Mouse (Mus musculus) CD4-positive helper T cell, adult 2 months (primary cell): ENCODE results near the gene Mdm4.
"Not testable (repeated sequence)": the region's sequence is repeated elsewhere in the genome, so short reads cannot be mapped to it uniquely, and the experiment has no call there.

ENCODE experiments used
- DNase-seq: peaks from one replicate; pipeline ENCODE4 v3.0.0-alpha.2; 2012; ENCODE audit warnings: low read depth, missing footprints, low spot score

Gene Mdm4

DNA sequence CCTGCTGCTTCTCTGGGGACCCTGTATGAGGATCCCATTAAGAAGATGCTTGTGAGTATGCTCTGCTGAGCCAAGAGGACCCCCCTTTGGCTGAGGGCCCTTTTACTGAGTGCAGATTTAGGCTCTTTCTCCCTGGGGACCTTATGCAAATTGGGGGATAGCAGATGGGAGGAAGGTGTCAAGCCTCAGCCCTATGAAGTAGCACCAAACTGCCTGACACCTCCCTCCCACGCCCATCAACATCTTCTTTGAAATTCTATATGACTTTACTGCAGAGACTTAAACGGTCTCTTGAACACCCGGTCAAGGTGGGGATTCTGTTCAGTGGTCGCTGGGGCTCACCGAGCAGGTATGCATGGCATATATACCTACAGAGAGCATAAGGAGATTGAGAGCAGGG is 22.7 kb upstream of the Mdm4 start:
- peak; percentile 19 for DNase-seq

DNA sequence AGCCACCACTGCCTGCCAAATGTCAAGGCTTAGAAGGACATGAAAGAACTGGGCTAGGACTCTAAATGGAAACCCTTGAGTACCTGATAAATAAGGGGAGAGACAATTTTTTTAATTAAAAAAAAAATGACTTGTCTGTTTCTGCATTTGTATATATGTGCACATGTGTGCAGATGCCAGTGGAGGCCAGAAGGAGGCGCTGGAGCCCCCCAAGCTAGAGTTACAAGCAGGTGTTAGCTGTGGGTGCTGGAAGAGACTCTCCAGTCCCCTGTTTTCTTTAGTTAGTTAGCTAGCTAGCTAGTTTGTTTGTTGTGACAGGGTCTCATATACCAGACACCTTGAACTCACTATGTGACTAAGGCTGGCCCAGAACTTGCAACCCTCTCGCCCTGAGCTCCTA is 21.5 kb upstream of the Mdm4 start:
- no peak for DNase-seq

DNA sequence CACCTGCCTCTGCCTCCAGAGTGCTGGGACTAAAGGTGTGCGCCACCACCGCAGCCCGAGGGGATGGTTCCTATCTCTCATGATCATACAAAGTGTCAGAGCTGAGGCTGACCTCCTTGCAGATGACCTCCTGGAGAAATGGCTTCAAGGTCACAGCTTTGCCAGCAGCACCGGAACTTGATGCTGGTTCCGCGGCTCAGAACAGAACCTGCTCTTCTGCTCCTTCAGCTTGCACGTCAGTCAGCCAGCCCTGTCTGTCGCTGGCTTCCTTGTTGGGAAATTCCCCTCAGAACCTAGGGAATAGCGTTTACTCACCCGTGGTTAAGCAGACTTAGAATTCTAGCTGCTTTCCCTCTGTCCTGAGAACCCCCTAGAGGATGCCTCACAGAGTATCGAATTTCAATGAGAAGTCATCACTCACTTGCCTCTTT is 19.7 kb upstream of the Mdm4 start:
- no peak for DNase-seq

DNA sequence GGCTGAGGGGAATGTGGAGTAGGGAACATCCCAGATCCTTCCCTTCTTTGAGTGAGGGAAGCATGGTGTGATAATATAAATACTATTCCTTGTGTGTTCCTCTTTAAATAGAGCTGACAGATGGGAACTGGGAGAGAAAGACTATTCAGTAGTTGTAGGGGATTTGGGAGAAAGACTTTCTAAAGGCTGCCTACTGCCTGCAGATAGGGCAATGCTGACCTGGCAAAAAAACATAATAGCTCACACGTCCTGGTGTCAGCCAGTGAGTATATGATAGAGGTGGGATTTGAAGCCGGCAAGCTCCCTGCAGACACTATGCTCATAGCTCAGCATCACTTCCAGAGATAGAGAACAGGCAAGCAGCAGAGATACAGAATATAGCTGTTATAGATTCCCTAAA is 18.3 kb upstream of the Mdm4 start:
- no peak for DNase-seq

DNA sequence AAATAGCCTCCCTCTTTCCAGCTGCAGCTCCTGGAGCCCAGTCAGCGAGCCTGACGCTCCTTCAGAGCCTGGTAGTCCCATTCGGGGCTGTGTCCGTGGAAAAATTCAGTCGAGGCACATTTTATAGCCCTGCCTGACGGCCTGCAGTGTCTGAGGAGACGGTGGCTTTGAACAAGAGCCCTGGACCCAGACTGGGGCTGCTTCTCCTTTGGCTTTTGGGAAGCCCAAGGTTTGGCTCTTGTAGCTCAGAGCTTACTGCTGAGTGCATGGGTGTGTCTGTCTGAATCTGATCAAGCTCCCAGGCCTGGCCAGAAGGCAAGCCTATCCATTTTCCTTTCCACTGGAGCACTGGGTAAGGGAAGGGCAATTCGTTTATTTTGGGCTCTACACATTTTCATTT is 17.2 kb upstream of the Mdm4 start:
- no peak for DNase-seq

DNA sequence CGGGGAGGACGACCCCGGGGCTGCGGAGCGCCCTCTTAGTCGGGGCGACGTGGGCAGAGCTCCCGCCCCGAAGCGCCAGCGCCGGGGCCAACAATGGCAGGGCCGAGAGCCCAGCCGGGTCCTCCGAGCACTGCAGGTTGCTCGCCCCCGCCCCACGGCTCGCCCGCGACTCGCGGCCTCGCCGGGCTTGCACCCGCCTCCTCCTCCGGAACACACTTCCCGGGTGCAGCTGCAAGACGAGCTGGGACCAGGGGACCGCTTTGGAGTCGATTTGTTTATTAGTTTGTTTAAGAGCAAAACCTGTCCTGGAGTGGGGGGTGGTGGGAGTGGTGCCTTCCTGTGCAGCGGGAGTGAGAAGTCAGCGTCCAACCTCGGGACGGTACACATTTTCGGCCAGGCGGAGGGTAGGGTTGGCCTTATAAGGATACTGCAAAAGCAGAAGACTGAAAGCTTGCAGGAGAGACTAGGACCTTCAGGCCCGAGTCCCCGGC is 16.1 kb upstream of the Mdm4 start:
- peak; percentile 60 for DNase-seq

DNA sequence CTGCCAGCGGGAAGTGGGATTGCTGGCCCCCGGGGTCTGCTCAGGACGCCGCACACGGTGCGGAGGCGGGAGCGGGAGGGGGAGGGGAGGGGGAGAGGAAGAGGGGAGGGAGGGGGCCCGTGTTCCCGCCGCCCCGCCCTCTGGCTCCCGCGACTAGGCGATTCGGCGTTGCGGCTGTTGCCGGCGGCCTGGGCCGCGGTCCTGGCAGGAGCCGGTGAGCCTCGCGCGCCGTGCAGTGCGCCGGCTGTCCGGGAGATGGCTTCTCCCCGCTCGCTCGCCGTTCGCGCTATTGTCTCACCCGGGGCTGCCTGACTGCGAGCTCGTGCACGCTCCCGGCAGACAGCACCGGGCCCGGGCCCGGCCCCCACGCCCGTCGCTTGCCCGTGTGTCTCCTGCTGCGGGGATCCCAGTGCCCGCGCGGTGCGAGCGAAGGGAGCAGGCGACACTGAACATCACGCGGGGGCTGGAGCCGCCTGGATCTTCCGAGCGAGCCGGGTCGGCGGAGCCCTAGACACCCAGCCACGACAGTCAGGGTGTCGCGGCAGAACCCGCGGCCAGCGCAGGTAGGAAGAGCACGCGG is 15.6 kb upstream of the Mdm4 start:
- peak; percentile 77 for DNase-seq

DNA sequence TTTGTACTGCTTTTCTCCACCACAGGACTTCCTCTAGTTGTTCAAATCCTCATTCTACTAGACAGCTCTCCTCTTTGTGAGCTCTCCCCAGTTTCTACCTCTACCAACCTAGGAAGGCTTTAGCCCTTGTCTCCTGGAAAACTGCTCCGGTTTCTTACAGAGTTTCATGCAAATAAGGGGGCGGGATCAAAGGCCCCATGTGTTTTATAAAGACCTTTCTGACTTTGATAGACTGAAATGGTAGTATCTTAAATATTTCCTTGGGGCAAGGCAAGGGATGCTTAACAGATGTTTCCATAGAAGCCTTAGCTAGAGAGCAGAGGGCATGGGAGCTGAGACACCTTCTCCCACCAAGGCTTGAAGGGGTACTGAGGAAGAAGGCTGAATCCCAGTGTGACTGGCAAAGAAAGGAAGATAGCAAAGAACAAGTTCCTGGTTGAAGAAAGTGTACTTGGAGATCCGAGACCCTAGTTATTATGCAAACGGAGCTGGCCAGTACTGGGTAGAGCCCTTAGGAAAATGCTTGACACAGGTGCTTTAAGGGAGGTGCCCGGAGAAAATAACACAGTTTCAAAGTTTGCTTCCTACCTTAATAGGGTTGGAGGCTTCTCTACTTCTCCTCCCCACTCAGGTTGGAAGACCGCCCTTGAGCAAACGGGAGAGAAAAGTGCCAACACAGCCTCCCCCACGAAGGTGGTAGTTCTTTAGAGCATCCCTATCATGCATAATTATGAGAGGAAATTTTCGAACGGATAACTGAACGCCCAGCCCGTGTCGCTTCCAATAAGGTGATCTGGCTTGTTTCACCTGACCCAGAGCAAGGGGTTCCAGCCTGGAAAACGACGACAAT is 14.9 kb upstream of the Mdm4 start, which contains the start of gene Pik3c2b:
TSS of gene Pik3c2b (plus strand) at position 657 of the 850 bp plus-strand sequence.
- peak; percentile 24 for DNase-seq

DNA sequence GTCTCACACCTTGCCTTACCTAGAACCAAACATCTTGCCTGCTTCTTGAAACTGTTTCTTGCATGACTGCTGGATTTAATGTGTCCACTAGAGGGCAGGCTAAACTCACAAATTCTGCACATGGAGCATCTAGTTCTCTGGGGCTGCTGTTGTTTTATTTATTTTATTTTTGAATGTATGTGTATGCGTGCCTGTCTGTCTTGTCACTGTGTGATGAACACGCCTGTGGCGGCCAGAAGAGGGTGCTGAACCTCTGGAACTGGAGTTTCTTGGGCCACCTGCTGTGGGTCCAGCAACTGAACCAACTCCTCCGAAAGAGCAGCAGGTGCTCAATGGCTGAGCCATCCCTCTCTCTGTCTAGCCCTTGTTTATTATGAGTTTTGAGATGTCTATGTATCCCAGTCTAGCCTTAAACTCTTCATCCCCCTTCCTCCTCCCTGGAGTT is 9.2 kb upstream of the Mdm4 start:
- DNase-seq = peak; percentile 83

DNA sequence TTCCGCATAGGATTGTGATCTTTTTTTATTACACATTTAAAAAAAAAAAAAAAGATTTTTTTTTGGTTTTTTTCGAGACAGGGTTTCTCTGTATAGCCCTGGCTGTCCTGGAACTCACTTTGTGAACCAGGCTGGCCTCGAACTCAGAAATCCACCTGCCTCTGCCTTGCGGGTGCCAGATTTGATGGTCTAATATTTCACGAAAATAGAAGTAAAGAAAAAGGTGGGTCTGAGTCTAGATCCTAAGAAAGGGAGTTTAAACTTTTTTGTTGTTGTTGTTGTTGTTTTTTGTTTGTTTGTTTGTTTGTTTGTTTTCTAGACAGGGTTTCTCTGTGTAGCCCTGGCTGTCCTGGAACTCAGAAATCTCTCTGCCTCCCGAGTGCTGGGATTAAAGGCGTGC is 4.3 kb upstream of the Mdm4 start:
- DNase-seq = not testable (repeated sequence)

DNA sequence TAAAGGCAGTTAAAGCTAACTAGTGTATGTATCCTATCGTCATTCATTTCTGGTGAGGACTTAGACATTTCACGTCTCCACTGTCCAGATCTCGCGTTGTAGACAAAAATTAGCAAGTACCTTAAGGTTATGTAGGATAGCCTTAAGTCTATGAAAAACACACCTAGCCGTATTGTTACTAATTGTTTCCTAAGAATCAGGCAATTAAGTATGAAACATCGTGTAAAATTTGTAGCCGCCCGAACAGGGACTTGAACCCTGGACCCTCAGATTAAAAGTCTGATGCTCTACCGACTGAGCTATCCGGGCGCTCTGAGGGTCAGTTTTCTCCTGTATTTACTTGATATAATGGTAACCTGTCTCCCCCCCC is 3.7 kb upstream of the Mdm4 start:
- no peak for DNase-seq

DNA sequence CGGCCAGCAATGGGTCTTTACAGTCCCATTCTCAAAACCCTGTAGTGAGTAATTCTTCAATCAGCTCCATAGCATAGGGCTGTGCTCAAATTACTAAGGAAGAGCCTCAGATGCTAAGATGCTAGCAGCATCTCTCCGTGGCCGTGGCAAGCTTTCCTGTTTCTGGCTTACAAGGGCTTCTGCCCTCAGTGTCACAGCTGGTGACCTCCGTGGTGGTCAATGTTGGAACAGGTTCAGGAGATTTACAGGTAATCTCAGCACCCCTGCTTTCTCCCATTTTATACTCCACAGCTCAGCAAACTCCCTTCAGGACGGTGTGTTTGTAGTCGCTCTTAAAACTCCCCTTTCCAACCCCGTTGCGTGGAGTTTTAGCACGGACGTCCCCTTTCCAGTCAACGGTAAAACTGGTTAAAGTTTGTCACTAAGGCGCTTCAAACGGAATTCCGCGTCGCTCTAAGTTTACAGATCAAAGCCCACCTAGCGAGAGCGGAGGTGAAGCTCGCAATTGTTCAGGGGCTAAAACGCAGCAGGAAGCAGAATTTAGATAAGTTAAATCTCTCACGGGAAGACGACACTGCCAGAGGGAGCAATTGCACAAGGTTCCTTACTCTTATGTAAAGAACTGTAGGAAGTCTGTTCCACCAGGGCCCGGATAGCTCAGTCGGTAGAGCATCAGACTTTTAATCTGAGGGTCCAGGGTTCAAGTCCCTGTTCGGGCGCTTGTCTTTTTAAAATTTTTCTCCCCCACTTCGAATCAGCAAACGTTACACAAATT is 3.1 kb upstream of the Mdm4 start:
- DNase-seq = peak; percentile 78

DNA sequence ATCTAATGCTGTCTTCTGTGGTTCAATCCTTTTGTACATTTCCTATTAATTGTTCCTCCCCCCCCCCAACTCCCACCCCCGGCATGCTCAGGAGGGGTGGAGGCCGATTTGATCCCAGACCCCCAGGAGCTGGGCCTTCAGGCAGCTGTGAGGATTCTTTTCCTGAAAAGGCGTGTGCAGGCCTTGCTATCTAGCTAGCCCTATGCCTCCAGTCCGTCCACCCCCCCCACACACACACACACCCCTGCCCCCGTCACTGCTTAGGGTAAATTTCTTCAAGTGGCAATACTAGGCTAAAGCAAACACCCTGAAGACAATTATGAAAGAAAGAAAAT is 2.6 kb upstream of the Mdm4 start:
- DNase-seq = no peak

DNA sequence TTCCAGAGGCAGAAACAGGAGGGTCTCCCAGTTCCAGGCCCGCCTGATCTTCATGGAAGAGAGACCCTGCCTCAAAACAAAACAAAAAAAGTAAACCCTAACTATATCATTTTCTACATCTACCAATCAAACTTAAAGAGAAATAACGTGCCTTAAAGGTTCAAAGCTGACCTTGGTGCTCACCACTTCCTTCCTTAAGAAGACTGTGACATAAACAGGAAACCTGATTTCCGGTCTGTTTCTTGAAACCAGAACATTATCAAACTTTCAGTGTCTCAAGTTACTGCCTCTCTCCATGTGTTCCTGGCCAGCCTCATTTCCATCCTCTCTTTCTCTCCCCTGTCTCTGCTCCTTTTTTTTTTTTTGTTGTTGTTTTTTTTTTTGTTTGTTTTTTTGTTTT is 617 bp downstream of the Mdm4 start:
- DNase-seq = peak; percentile 81

DNA sequence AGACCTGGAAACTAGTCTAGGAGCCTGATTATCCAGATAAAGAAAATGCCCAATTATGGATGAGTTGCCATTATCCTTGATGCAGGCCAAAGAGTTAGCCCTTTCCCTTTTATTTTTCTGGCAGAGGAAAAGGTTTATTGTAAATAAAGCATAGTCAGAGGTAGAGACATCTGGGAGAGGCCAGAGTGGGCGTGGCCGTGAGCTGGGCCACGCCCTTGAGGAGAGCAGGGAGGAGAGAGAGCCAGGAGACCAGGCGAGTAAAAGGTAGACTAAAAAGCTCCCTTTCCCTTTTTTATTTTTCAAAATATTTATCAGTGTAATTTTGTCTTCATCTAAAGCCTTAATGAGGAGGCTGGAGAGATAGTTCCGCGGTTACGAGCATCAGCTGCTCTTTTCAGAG is 2.4 kb downstream of the Mdm4 start:
- no peak for DNase-seq

DNA sequence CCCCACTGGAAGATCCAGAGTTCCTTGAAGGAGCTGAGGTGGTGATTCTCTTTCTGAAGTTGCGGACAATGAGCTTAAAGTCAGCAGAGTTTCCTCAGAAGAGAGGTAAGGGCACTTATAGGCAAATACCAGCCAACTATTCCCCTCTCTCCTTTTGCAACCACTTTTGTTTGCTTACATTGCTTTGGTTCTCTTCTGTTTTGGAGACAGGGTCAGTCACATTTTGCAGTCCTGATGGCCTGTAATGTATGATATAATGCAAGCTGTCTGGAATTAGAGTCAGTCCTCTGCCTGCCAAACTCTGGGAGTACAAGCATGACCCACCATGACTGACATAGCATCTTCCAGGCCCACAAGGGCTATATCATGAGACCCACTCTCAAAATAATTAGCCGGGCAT is 3.2 kb downstream of the Mdm4 start:
- no peak for DNase-seq

DNA sequence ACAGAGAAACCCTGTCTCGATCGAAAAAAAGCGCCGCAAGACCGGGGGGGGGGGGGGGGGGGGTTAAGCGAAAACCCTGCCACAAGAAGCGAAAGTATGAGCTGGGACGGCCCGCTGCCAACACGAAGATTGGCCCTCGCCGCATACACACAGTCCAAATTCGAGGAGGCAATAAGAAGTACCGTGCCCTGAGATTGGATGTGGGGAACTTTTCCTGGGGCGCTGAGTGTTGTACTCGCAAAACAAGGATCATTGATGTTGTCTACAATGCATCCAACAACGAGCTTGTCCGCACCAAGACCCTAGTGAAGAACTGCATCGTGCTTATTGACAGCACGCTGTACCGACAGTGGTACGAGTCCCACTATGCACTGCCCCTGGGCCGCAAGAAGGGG is 4.6 kb downstream of the Mdm4 start:
- DNase-seq = not testable (repeated sequence)

DNA sequence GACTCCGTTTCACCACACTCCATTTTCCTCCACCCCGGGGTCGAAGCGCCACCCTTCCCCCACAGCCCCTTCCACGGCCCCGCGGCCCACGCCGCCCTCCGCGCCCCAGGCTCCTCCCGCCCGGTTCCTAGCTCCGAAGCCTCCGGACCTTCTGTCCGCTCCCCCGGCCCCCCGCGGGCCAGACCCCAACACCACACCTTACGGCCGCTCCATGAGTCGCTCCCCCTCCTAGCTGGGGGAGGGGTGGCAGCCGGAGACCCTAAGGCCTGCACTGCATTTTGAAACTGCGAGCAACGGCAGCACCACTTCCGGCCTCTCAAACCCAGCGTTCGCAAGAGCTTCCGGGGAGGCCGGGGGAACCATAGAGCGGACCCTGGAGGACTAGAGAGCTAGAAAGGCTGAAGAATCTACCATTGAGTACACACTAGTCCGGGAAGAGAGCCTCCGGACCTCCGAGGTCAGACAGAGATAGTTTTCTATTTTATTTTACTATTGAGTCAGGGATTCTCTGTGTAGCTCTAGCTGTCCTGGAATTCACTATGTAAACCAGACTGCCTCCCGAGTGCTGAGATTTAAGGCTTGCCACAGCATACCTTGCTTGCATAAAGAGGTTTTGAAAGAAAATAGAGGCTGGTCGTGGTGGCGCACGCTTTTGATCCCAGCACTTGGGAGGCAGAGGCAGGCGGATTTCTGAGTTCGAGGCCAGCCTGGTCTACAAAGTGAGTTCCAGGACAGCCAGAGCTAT is 5.1 kb downstream of the Mdm4 start:
- DNase-seq = peak; percentile 95

DNA sequence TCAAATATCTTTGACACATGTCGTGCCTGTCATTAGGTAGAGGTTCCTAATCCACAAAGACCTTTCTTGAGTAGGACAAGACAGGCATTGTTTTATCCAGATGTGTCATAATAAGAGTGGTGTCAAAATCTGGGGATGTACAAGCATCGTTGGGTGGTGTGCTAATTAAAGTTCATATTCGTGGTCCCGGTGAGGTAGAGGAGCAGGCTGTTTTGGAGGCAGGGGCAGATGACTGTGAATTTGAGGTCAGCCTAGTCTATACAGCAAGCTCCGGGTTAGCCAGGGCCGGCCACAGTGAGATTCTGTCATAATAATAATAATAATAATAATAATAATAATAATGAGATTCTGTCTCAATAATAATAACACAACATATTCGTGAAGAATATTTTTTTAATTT is 5.9 kb downstream of the Mdm4 start:
- no peak for DNase-seq

DNA sequence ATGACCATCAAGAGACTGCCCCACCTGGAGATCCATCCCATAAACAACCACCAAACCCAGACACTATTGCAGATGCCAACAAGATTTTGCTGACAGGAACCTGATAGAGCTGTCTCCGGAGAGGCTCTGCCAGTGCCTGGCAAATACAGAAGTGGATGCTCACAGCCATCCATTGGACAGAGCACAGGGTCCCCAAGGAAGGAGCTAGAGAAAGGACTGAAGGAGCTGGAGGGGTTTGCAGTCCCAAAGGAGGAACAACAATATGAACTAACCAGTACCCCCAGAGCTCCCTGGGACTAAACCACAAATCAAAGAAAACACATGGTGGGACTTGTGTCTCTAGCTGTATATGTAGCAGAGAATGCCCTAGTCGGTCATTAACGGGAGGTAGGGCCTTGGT is 6.6 kb downstream of the Mdm4 start:
- not testable (repeated sequence) for DNase-seq

DNA sequence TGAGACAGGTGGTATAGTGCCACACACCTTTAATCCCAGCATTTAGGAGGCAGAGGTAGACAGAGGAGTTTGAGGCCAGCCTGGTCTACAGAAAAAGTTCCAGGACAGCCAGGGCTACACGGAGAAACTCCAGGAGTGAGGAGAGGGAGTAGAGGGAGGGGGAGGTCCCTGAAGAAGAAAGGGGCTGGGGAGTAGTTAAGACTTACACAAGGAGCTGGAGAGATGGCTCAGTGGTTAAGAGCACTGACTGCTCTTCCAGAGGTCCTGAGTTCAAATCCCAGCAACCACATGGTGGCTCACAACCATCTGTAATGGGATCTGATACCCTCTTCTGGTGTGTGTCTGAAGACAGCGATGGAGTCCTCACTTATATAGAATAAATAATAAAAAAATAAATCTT is 8.4 kb downstream of the Mdm4 start:
- not testable (repeated sequence) for DNase-seq

DNA sequence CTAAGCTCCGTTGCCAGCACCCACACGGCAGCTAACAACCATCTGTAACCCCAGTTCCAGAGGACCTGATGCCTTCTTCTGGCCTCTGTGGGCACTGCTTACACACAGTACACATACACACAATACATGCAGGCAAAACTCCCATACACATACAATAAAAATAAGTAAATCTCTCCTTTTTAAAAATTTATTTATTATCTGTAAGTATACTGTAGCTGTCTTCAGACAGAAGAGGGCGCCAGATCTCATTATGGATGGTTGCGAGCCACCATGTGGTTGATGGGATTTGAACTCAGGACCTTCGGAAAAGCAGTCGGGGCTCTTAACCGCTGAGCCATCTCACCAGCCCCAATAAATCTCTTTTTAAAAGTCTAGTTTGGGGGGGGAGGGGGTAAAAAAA is 9.0 kb downstream of the Mdm4 start:
- no peak for DNase-seq
